Mouse (Mus musculus) megakaryocyte, adult 5-6 weeks (primary cell): Measurements from ENCODE around the gene Poldip2. TPM values are rescaled to one million over a fixed set of nuclear protein-coding genes. Genes with fewer than 3 reads are reported as not detected.

Source experiments
- ATAC-seq: 2 replicates; pipeline ENCODE4 v1.8.0; 2016; ENCODE audit warnings: mild to moderate bottlenecking, inconsistent platforms; ENCODE audit not compliant: poor library complexity, severe bottlenecking
- total RNA-seq, 2 experiments: library from RNA; stranded (forward) in 1 of 2; stranded (reverse) in 1 of 2; fragments of 153-499, 151-499 nt in 1 of 2; fragments of 221-1000, 200-1000 nt in 1 of 2; gene quantifications; 2 replicates each; pipeline versions ENCODE4 v1.2.3 to v1.2.4; 2015 to 2017

Poldip2 gene
- total RNA-seq (2015): 13.4 and 22.4 TPM in 2 replicates
- total RNA-seq (2017): 15.9 and 23.1 TPM in 2 replicates

GRCm38 (mm10) chr11:78512025-78512957, at the start of gene Poldip2, which contains the start of gene Tmem199:
TSS of gene Poldip2 (plus strand) at chr11:78512193.
TSS of gene Tmem199 (minus strand) at chr11:78512172.
- peak; percentile 99 for ATAC-seq

- no peak for ATAC-seq
Measured at GRCm38 (mm10) chr11:78462669-78463068, 49.3 kb upstream of the Poldip2 start.

GRCm38 (mm10) chr11:78463286-78464036, 48.5 kb upstream of the Poldip2 start:
- no peak for ATAC-seq

GRCm38 (mm10) chr11:78465116-78465515, 46.9 kb upstream of the Poldip2 start:
- ATAC-seq: no peak

- ATAC-seq: peak; percentile 70
Measured at GRCm38 (mm10) chr11:78465568-78466180, 46.3 kb upstream of the Poldip2 start, which contains the start of gene Slc46a1. TSS of gene Slc46a1 (plus strand) at chr11:78465697.

GRCm38 (mm10) chr11:78466242-78466912, 45.6 kb upstream of the Poldip2 start:
- no peak for ATAC-seq

- no peak for ATAC-seq
Measured at GRCm38 (mm10) chr11:78467515-78467914, 44.5 kb upstream of the Poldip2 start.

- ATAC-seq: no peak
Measured at GRCm38 (mm10) chr11:78467932-78468331, 44.1 kb upstream of the Poldip2 start.

GRCm38 (mm10) chr11:78471326-78472103, 40.5 kb upstream of the Poldip2 start:
- ATAC-seq: no peak

GRCm38 (mm10) chr11:78475289-78475688, 36.7 kb upstream of the Poldip2 start:
- peak; percentile 69 for ATAC-seq

GRCm38 (mm10) chr11:78483639-78484038, 28.4 kb upstream of the Poldip2 start:
- ATAC-seq: no peak

GRCm38 (mm10) chr11:78488168-78488567, 23.8 kb upstream of the Poldip2 start:
- ATAC-seq: no peak

GRCm38 (mm10) chr11:78490781-78491241, 21.2 kb upstream of the Poldip2 start:
- ATAC-seq: no peak

GRCm38 (mm10) chr11:78495904-78496303, 16.1 kb upstream of the Poldip2 start:
- no peak for ATAC-seq

- ATAC-seq: no peak
Measured at GRCm38 (mm10) chr11:78497071-78497541, 14.9 kb upstream of the Poldip2 start.

- ATAC-seq: peak; percentile 99
Measured at GRCm38 (mm10) chr11:78497544-78498522, 14.2 kb upstream of the Poldip2 start, which contains the start of gene Sarm1. TSS of gene Sarm1 (minus strand) at chr11:78497754.

- ATAC-seq: no peak
Measured at GRCm38 (mm10) chr11:78499004-78499403, 13.0 kb upstream of the Poldip2 start, which contains the start of gene Vtn. TSS of gene Vtn (plus strand) at chr11:78499091.

GRCm38 (mm10) chr11:78499543-78499942, 12.4 kb upstream of the Poldip2 start:
- ATAC-seq: no peak
